In the genomic region with DNA sequence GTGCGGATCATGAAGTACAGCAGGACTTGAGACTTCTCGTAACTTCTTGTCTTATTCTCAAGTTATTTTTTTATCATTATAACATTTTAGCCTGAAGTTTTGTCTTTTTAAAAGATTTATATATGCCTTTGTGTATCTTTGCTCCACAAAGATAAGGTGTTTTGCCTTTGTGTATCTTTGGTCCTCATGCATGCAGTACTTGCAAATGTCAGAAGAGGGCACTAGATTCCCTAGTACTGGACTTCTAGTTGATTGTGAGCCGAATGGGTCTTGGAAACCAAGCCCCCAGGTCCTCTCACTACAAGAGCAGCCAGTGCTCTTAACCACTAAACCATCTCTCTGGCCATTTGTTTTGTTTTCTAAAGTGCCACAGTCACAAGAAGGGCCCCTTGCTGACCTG, we compare ENCODE assay signal across 11 mouse cellular contexts. TPM values are rescaled to one million over a fixed set of nuclear protein-coding genes. Genes with fewer than 3 reads are reported as not detected.
DNase-seq lines count a peak whose midpoint lies in the region; ATAC-seq and TF ChIP-seq lines count a peak whose summit lies in the region.
"Had no signal": no experiment of that assay in that cellular context is flagged by ENCODE, and none has a peak within 500 bp of the region (broad histone marks: within the 10 kb centered on the region; RNA-seq: fewer than 3 reads in every experiment).

No protein-coding gene starts in this region.

- H3K9ac ChIP-seq in hindbrain, embryonic 11.5 days (ENCODE audit: low read depth, low read length): no peak overlapping the region
- no peak overlapping the region for H3K9ac ChIP-seq in hindbrain, embryonic 13.5 days
- no peak overlapping the region for H3K9ac ChIP-seq in midbrain, embryonic 14.5 days (replicated peaks; ENCODE audit: low read length)
- no peak overlapping the region for H3K9ac ChIP-seq in midbrain, embryonic 13.5 days (replicated peaks)
- H3K9ac ChIP-seq in stomach, postnatal 0 days (ENCODE audit: low read length): no peak overlapping the region
- H3K9ac ChIP-seq: heart, embryonic 15.5 days; liver, embryonic 13.5 days had no signal

- 62% methylated on average over 3 of the region's 3 CpGs for WGBS in hindbrain, embryonic 11.5 days
- 60% methylated on average over 3 of the region's 3 CpGs for WGBS in hindbrain, embryonic 13.5 days
- WGBS in midbrain, embryonic 14.5 days: 68% methylated on average over 3 of the region's 3 CpGs
- WGBS in midbrain, embryonic 13.5 days: 64% methylated on average over 3 of the region's 3 CpGs
- 67% methylated on average over 3 of the region's 3 CpGs for WGBS in stomach, postnatal 0 days

- DNase-seq in hindbrain, embryonic 11.5 days (ENCODE audit: low spot score): peak; percentile 54
- DNase-seq in midbrain, embryonic 14.5 days: peak; percentile 56
- peak; percentile 42 for DNase-seq in brain, embryonic 14.5 days (ENCODE audit: low read depth)
- DNase-seq in stomach, postnatal 0 days (ENCODE audit: low spot score): no peak
- DNase-seq in right cerebral cortex, postnatal 10 days (ENCODE audit: low spot score in 2 of 2): no peak
- DNase-seq: liver, embryonic 13.5 days had no signal

- no peak for TF ChIP-seq EP300 in stomach, postnatal 0 days (optimal IDR thresholded peaks at IDR 0.05)

- TF ChIP-seq CTCF in brain, embryonic 14.5 days (IDR thresholded peaks at IDR 0.05; ENCODE audit: borderline replicate concordance, extremely low read depth, insufficient read depth, insufficient read length): peak; percentile 44; the same call in 1 of the 2 replicates
- peak; percentile 61 for TF ChIP-seq CTCF in stomach, postnatal 0 days (IDR thresholded peaks at IDR 0.05; ENCODE audit: low read depth)

- H3K4me2 ChIP-seq in hindbrain, embryonic 11.5 days (replicated peaks; ENCODE audit: low read depth, low read length): no peak overlapping the region
- H3K4me2 ChIP-seq in hindbrain, embryonic 13.5 days: no peak overlapping the region
- no peak overlapping the region for H3K4me2 ChIP-seq in midbrain, embryonic 14.5 days (ENCODE audit: low read length)
- no peak overlapping the region for H3K4me2 ChIP-seq in midbrain, embryonic 13.5 days (replicated peaks)
- no peak overlapping the region for H3K4me2 ChIP-seq in stomach, postnatal 0 days (replicated peaks; ENCODE audit: low read depth)
- H3K4me2 ChIP-seq: heart, embryonic 15.5 days; liver, embryonic 13.5 days had no signal

- no peaks in the 10 kb centered on the region for H3K9me3 ChIP-seq in hindbrain, embryonic 11.5 days (ENCODE audit: control insufficient read depth, low read length)
- H3K9me3 ChIP-seq in hindbrain, embryonic 13.5 days: no peaks in the 10 kb centered on the region
- no peaks in the 10 kb centered on the region for H3K9me3 ChIP-seq in midbrain, embryonic 14.5 days (ENCODE audit: control insufficient read depth, low read length)
- no peaks in the 10 kb centered on the region for H3K9me3 ChIP-seq in midbrain, embryonic 13.5 days
- H3K9me3 ChIP-seq in stomach, postnatal 0 days (ENCODE audit: control insufficient read depth, low read length): no peaks in the 10 kb centered on the region
- H3K9me3 ChIP-seq: heart, embryonic 15.5 days; liver, embryonic 13.5 days had no signal

- H3K27me3 ChIP-seq in hindbrain, embryonic 11.5 days (ENCODE audit: control insufficient read depth, insufficient read depth, low read length): no peaks in the 10 kb centered on the region
- no peaks in the 10 kb centered on the region for H3K27me3 ChIP-seq in hindbrain, embryonic 13.5 days
- H3K27me3 ChIP-seq in midbrain, embryonic 14.5 days (ENCODE audit: control insufficient read depth, insufficient read depth, low read length): no peaks in the 10 kb centered on the region
- H3K27me3 ChIP-seq in midbrain, embryonic 13.5 days: no peaks in the 10 kb centered on the region
- H3K27me3 ChIP-seq in stomach, postnatal 0 days (ENCODE audit: control insufficient read depth, insufficient read depth, low read length): no peaks in the 10 kb centered on the region
- H3K27me3 ChIP-seq: heart, embryonic 15.5 days; liver, embryonic 13.5 days had no signal

- H3K4me3 ChIP-seq in hindbrain, embryonic 11.5 days (ENCODE audit: low read depth, low read length): no peak overlapping the region
- no peak overlapping the region for H3K4me3 ChIP-seq in hindbrain, embryonic 13.5 days
- H3K4me3 ChIP-seq in midbrain, embryonic 14.5 days (replicated peaks; ENCODE audit: low read depth, low read length): no peak overlapping the region
- H3K4me3 ChIP-seq in midbrain, embryonic 13.5 days (replicated peaks): no peak overlapping the region
- no peak overlapping the region for H3K4me3 ChIP-seq in stomach, postnatal 0 days (ENCODE audit: low read depth, low read length)
- H3K4me3 ChIP-seq: heart, embryonic 15.5 days; liver, embryonic 13.5 days had no signal

- ATAC-seq in hindbrain, embryonic 11.5 days (ENCODE audit: low FRiP score): no peak
- ATAC-seq in hindbrain, embryonic 13.5 days (ENCODE audit: low FRiP score): no peak
- no peak for ATAC-seq in midbrain, embryonic 14.5 days (ENCODE audit: low FRiP score, low TSS enrichment)
- no peak for ATAC-seq in midbrain, embryonic 13.5 days
- ATAC-seq in stomach, postnatal 0 days (ENCODE audit: low FRiP score, low TSS enrichment): no peak
- no peak for ATAC-seq in megakaryocyte, adult 5-6 weeks (ENCODE audit: poor library complexity, severe bottlenecking)

- no peak for TF ChIP-seq POLR2A in brain, embryonic 14.5 days (IDR thresholded peaks at IDR 0.05; ENCODE audit: borderline replicate concordance, extremely low read depth, insufficient read depth, insufficient read length, poor library complexity, severe bottlenecking)

- no peaks in the 10 kb centered on the region for H3K36me3 ChIP-seq in hindbrain, embryonic 11.5 days (ENCODE audit: control insufficient read depth, insufficient read depth, low read length)
- H3K36me3 ChIP-seq in hindbrain, embryonic 13.5 days: no peaks in the 10 kb centered on the region
- H3K36me3 ChIP-seq in midbrain, embryonic 14.5 days (ENCODE audit: control insufficient read depth, insufficient read depth, low read length): no peaks in the 10 kb centered on the region
- no peaks in the 10 kb centered on the region for H3K36me3 ChIP-seq in midbrain, embryonic 13.5 days
- H3K36me3 ChIP-seq in stomach, postnatal 0 days (ENCODE audit: control insufficient read depth, insufficient read depth, low read length): no peaks in the 10 kb centered on the region
- H3K36me3 ChIP-seq: heart, embryonic 15.5 days; liver, embryonic 13.5 days had no signal

- no peak overlapping the region for H3K27ac ChIP-seq in hindbrain, embryonic 11.5 days (ENCODE audit: low read depth, low read length)
- H3K27ac ChIP-seq in hindbrain, embryonic 13.5 days: no peak overlapping the region
- no peak overlapping the region for H3K27ac ChIP-seq in midbrain, embryonic 14.5 days (replicated peaks; ENCODE audit: low read depth, low read length)
- H3K27ac ChIP-seq in midbrain, embryonic 13.5 days: no peak overlapping the region
- H3K27ac ChIP-seq in stomach, postnatal 0 days (replicated peaks): no peak overlapping the region
- H3K27ac ChIP-seq: heart, embryonic 15.5 days; liver, embryonic 13.5 days had no signal

- no peaks in the 10 kb centered on the region for H3K4me1 ChIP-seq in hindbrain, embryonic 11.5 days (replicated peaks; ENCODE audit: control insufficient read depth, insufficient read depth, low read length)
- H3K4me1 ChIP-seq in hindbrain, embryonic 13.5 days (replicated peaks): no peaks in the 10 kb centered on the region
- H3K4me1 ChIP-seq in midbrain, embryonic 14.5 days (ENCODE audit: control insufficient read depth, insufficient read depth, low read length): no peaks in the 10 kb centered on the region
- H3K4me1 ChIP-seq in midbrain, embryonic 13.5 days (replicated peaks): peaks cover 3% of the 10 kb centered on the region; the same call in 1 of the 2 replicates
- H3K4me1 ChIP-seq in stomach, postnatal 0 days (replicated peaks; ENCODE audit: control insufficient read depth, insufficient read depth): no peaks in the 10 kb centered on the region
- H3K4me1 ChIP-seq: heart, embryonic 15.5 days; liver, embryonic 13.5 days had no signal

RNA-seq across cellular contexts. Expression of a gene that starts 13.6 kb away (rescaled TPM):
- polyA plus RNA-seq in hindbrain, embryonic 11.5 days (2014; fragmentation: Nextera tagmentation; extraction: Ambion mirVana): not detected in 2 replicates
- polyA plus RNA-seq in hindbrain, embryonic 13.5 days (2015; fragmentation: Nextera tagmentation; extraction: Ambion mirVana): not detected in 2 replicates
- not detected in 2 replicates for polyA plus RNA-seq in midbrain, embryonic 14.5 days (2014; fragmentation: Nextera tagmentation; extraction: Ambion mirVana)
- not detected in 2 replicates for polyA plus RNA-seq in midbrain, embryonic 13.5 days (2015; fragmentation: Nextera tagmentation; extraction: Ambion mirVana)
- not detected in 2 replicates for polyA plus RNA-seq in brain, embryonic 14.5 days (2012; rRNA removed)
- not detected in 2 replicates for polyA plus RNA-seq in stomach, postnatal 0 days (2015; fragmentation: Nextera tagmentation; extraction: Ambion mirVana)
- 0.13 and 0.25 TPM in 2 replicates for total RNA-seq in megakaryocyte, adult 5-6 weeks (2015)
- not detected in 2 replicates for total RNA-seq in megakaryocyte, adult 5-6 weeks (2017)
- polyA plus RNA-seq: heart, embryonic 15.5 days; liver, embryonic 13.5 days; small intestine, adult 2 months had no signal

RNA-seq across cellular contexts. Expression of a gene that starts 55.2 kb away (rescaled TPM):
- 5.7 and 7.6 TPM in 2 replicates for polyA plus RNA-seq in hindbrain, embryonic 11.5 days (2014; fragmentation: Nextera tagmentation; extraction: Ambion mirVana)
- 12.5 and 14.5 TPM in 2 replicates for polyA plus RNA-seq in hindbrain, embryonic 13.5 days (2015; fragmentation: Nextera tagmentation; extraction: Ambion mirVana)
- 14.1 and 15.2 TPM in 2 replicates for polyA plus RNA-seq in midbrain, embryonic 14.5 days (2014; fragmentation: Nextera tagmentation; extraction: Ambion mirVana)
- 12.5 and 12.7 TPM in 2 replicates for polyA plus RNA-seq in midbrain, embryonic 13.5 days (2015; fragmentation: Nextera tagmentation; extraction: Ambion mirVana)
- 33.0 and 33.4 TPM in 2 replicates for polyA plus RNA-seq in brain, embryonic 14.5 days (2012; rRNA removed)
- polyA plus RNA-seq in stomach, postnatal 0 days (2015; fragmentation: Nextera tagmentation; extraction: Ambion mirVana): 0.69 and 0.98 TPM in 2 replicates
- total RNA-seq in megakaryocyte, adult 5-6 weeks (2015): 0.27 TPM in 1 of 2 replicates, not detected in the other
- 0.04 and 0.07 TPM in 2 replicates for total RNA-seq in megakaryocyte, adult 5-6 weeks (2017)

Comparison
In these comparisons a context has a peak if more than half of its experiments do, and no peak if none do; other contexts are left out.
1. DNase-seq: peak in hindbrain, embryonic 11.5 days (single experiment), midbrain, embryonic 14.5 days (single experiment) and brain, embryonic 14.5 days (single experiment); none in stomach, postnatal 0 days (single experiment) and right cerebral cortex, postnatal 10 days (0 of 2).